Mouse (Mus musculus): ENCODE measurements around the gene Hacd3. TPM values are rescaled to one million over a fixed set of nuclear protein-coding genes. Genes with fewer than 3 reads are reported as not detected.

Gene Hacd3
- polyA plus RNA-seq, 1 experiment from 2014 or later = 165 TPM

GRCm38 (mm10) chr9:64939790-64940189, 81.7 kb downstream of the Hacd3 start:
- 97% methylated on average over 2 of the region's 2 CpGs for WGBS
- H3K9ac ChIP-seq = no peak overlapping the region

GRCm38 (mm10) chr9:64939281-64939680, 82.2 kb downstream of the Hacd3 start:
- WGBS = 60% methylated on average over 4 of the region's 4 CpGs

More at GRCm38 (mm10) chr9:64939790-64940189, 81.7 kb downstream of the Hacd3 start:
- H3K36me3 ChIP-seq = no peaks in the 10 kb centered on the region
- peaks cover 6% of the 10 kb centered on the region; the same call in 1 of the 2 replicates for H3K4me1 ChIP-seq
- peaks cover 3% of the 10 kb centered on the region; the same call in 1 of the 2 replicates for H3K27me3 ChIP-seq (replicated peaks)
- H3K4me3 ChIP-seq = no peak overlapping the region
- no peak overlapping the region for H3K4me2 ChIP-seq (replicated peaks)
- H3K9me3 ChIP-seq = no peaks in the 10 kb centered on the region
- no peak for ATAC-seq (ENCODE audit: low FRiP score, low read depth)
- H3K27ac ChIP-seq = no peak overlapping the region

GRCm38 (mm10) chr9:64938535-64938934, 83.0 kb downstream of the Hacd3 start:
- H3K4me1 ChIP-seq = no peaks in the 10 kb centered on the region
- no peak overlapping the region for H3K9ac ChIP-seq
- peaks cover 3% of the 10 kb centered on the region; the same call in 1 of the 2 replicates for H3K27me3 ChIP-seq (replicated peaks)
- H3K36me3 ChIP-seq = no peaks in the 10 kb centered on the region
- H3K4me2 ChIP-seq (replicated peaks) = no peak overlapping the region
- H3K27ac ChIP-seq = no peak overlapping the region
- no peak overlapping the region for H3K4me3 ChIP-seq
- ATAC-seq (ENCODE audit: low FRiP score, low read depth) = no peak
- H3K9me3 ChIP-seq = no peaks in the 10 kb centered on the region
- 86% methylated on average over 5 of the region's 5 CpGs for WGBS

More at GRCm38 (mm10) chr9:64939281-64939680, 82.2 kb downstream of the Hacd3 start:
- ATAC-seq (ENCODE audit: low FRiP score, low read depth) = no peak
- no peak overlapping the region for H3K4me2 ChIP-seq (replicated peaks)
- H3K27me3 ChIP-seq (replicated peaks) = peaks cover 3% of the 10 kb centered on the region; the same call in 1 of the 2 replicates
- H3K36me3 ChIP-seq = no peaks in the 10 kb centered on the region
- H3K9ac ChIP-seq = no peak overlapping the region
- no peaks in the 10 kb centered on the region for H3K9me3 ChIP-seq
- H3K27ac ChIP-seq = no peak overlapping the region
- no peak overlapping the region for H3K4me3 ChIP-seq
- peaks cover 4% of the 10 kb centered on the region; the same call in 1 of the 2 replicates for H3K4me1 ChIP-seq

- H3K9ac ChIP-seq = no peak overlapping the region
- 62% methylated on average over 5 of the region's 5 CpGs for WGBS
- no peaks in the 10 kb centered on the region for H3K36me3 ChIP-seq
- no peak overlapping the region for H3K4me2 ChIP-seq (replicated peaks)
- no peak for ATAC-seq (ENCODE audit: low FRiP score, low read depth)
- no peak overlapping the region for H3K4me3 ChIP-seq
- no peaks in the 10 kb centered on the region for H3K27me3 ChIP-seq (replicated peaks)
- H3K9me3 ChIP-seq = no peaks in the 10 kb centered on the region
- H3K4me1 ChIP-seq = no peaks in the 10 kb centered on the region
- H3K27ac ChIP-seq = no peak overlapping the region
Observed at GRCm38 (mm10) chr9:64937491-64937890, 84.0 kb downstream of the Hacd3 start.

Small RNA genes lying within 50 kb of the gene (microRNA-seq; reads per million reads assigned to microRNA genes)
- gene Gm25640 = not detected

Other genes with a start within 250 kb of the Hacd3 start
- gene Dennd4a, start 210.4 kb downstream of the Hacd3 start, polyA plus RNA-seq (2016; fragmentation: Nextera tagmentation; extraction: Ambion mirVana) = 10.6 and 11.0 TPM in 2 replicates
- 0.04 TPM in 1 of 2 replicates, not detected in the other for gene Slc24a1, start 70.1 kb downstream of the Hacd3 start, polyA plus RNA-seq (2016; fragmentation: Nextera tagmentation; extraction: Ambion mirVana)
- gene Ints14, start 60.8 kb downstream of the Hacd3 start, polyA plus RNA-seq (2016; fragmentation: Nextera tagmentation; extraction: Ambion mirVana) = 55.1 and 61.6 TPM in 2 replicates
- 48.9 and 53.5 TPM in 2 replicates for gene Dpp8, start 10.7 kb upstream of the Hacd3 start, polyA plus RNA-seq (2016; fragmentation: Nextera tagmentation; extraction: Ambion mirVana)
- 10.3 and 11.7 TPM in 2 replicates for gene Igdcc4, start 79.8 kb upstream of the Hacd3 start, polyA plus RNA-seq (2016; fragmentation: Nextera tagmentation; extraction: Ambion mirVana)
- 32.6 and 36.4 TPM in 2 replicates for gene Igdcc3, start 119.5 kb upstream of the Hacd3 start, polyA plus RNA-seq (2016; fragmentation: Nextera tagmentation; extraction: Ambion mirVana)
- 5.4 and 5.7 TPM in 2 replicates for gene Parp16, start 173.7 kb upstream of the Hacd3 start, polyA plus RNA-seq (2016; fragmentation: Nextera tagmentation; extraction: Ambion mirVana)
- gene Cilp, start 243.5 kb upstream of the Hacd3 start, polyA plus RNA-seq (2016; fragmentation: Nextera tagmentation; extraction: Ambion mirVana) = 0.33 and 0.47 TPM in 2 replicates